Mouse (Mus musculus) embryonic fibroblast, embryonic 13.5 days (primary cell): Measurements from ENCODE around the gene Polr2f.

Experiments
- CTCF ChIP-seq: IDR thresholded peaks from 2 replicates; pipeline ENCODE4 v1.5.1; 2011; ENCODE audit warnings: mild to moderate bottlenecking, control low read depth, low read length, moderate library complexity, borderline replicate concordance; ENCODE audit not compliant: insufficient read depth
- POLR2A ChIP-seq: IDR thresholded peaks from 2 replicates; pipeline ENCODE4 v1.6.1; 2011; ENCODE audit warnings: low read depth, mild to moderate bottlenecking, control low read depth, low read length, moderate library complexity

DNA sequence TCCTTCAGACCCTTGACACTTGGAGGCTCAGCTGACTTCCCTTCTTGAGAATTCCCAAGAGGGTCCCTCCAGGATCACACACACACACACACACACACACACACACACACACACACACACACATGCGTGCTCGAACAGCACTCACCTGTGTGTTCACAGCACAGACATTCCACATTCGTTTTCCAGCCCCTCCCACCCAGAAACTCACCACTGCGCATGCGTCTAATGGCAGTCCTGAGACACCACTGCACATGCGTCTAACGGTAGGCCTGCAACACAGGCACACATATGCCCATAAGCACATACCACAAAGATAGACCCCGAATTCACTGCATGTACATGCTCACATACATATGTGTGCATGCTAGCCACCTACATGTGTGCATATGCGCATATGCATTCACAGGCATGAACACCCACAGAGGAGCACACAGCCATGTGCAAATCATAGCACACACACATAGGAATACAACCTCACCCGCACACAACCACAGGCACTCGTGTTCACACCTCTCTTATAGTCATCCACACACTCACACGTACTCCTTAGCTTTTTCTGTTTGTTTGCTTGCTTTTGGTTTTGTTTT is 58.7 kb downstream of the Polr2f start:
- TF ChIP-seq CTCF (no peak), POLR2A (no peak)
